Mouse (Mus musculus): ENCODE results near the gene Erbin. TPM values are rescaled to one million over a fixed set of nuclear protein-coding genes. Genes with fewer than 3 reads are reported as not detected.

The Erbin gene
- total and polyA plus RNA-seq, 2 experiments: 4.8 to 57.2 TPM

- TF ChIP-seq CTCF (IDR thresholded peaks at IDR 0.05; ENCODE audit: low read depth, low read length): no peak
- no peak for TF ChIP-seq POLR2A (IDR thresholded peaks at IDR 0.05; ENCODE audit: extremely low read depth, insufficient read depth, low read length)
- Histone ChIP-seq H3K79me2 (ENCODE audit: control insufficient read depth, insufficient read depth, low read length) (peaks cover 9% of the 10 kb centered on the region; the same call in 1 of the 2 replicates), H3K36me3 (ENCODE audit: control insufficient read depth, insufficient read depth, low read length) (peaks cover 5% of the 10 kb centered on the region; the same call in 1 of the 2 replicates), H3K4me1 (ENCODE audit: control insufficient read depth, insufficient read depth, low read length) (peaks cover 6% of the 10 kb centered on the region; the same call in 1 of the 2 replicates), H3K27ac (replicated peaks; ENCODE audit: insufficient read depth, low read depth, low read length) (peak overlapping the region; percentile 99), H3K9ac (ENCODE audit: low read depth, low read length) (peak overlapping the region; percentile 93), H3K27me3 (ENCODE audit: control insufficient read depth, insufficient read depth, low read length) (no peaks in the 10 kb centered on the region), H3K4me3 (ENCODE audit: insufficient read depth, low read depth, low read length) (peak overlapping the region; percentile 94)
- DNase-seq (ENCODE audit: extremely low read depth, low read depth, low spot score): peak; percentile 68
- under 1% methylated on average over 36 of the region's 36 CpGs for WGBS
These were observed 146.8 kb downstream of the Erbin start for GRCm38 (mm10) chr13:103773407-103774118.

- peaks cover 6% of the 10 kb centered on the region; the same call in 1 of the 2 replicates for H3K4me1 ChIP-seq (ENCODE audit: control insufficient read depth, insufficient read depth, low read length)
- no peaks in the 10 kb centered on the region for H3K27me3 ChIP-seq (ENCODE audit: control insufficient read depth, insufficient read depth, low read length)
- no peak overlapping the region for H3K9ac ChIP-seq (ENCODE audit: low read depth, low read length)
- H3K4me3 ChIP-seq (ENCODE audit: insufficient read depth, low read depth, low read length): peak overlapping the region; percentile 94; the same call in 1 of the 2 replicates
- TF ChIP-seq CTCF (IDR thresholded peaks at IDR 0.05; ENCODE audit: low read depth, low read length) (no peak), POLR2A (IDR thresholded peaks at IDR 0.05; ENCODE audit: extremely low read depth, insufficient read depth, low read length) (no peak)
- no peak for DNase-seq (ENCODE audit: extremely low read depth, low read depth, low spot score)
- H3K36me3 ChIP-seq (ENCODE audit: control insufficient read depth, insufficient read depth, low read length): peaks cover 7% of the 10 kb centered on the region; the same call in 1 of the 2 replicates
- no peak overlapping the region for H3K27ac ChIP-seq (replicated peaks; ENCODE audit: insufficient read depth, low read depth, low read length)
- WGBS: 40% methylated on average over 5 of the region's 5 CpGs
- peaks cover 9% of the 10 kb centered on the region; the same call in 1 of the 2 replicates for H3K79me2 ChIP-seq (ENCODE audit: control insufficient read depth, insufficient read depth, low read length)
These were observed 147.4 kb downstream of the Erbin start for GRCm38 (mm10) chr13:103772917-103773316.

GRCm38 (mm10) chr13:103770821-103771220 is 149.5 kb downstream of the Erbin start:
- no peak for TF ChIP-seq CTCF (IDR thresholded peaks at IDR 0.05; ENCODE audit: low read depth, low read length)
- no peak overlapping the region for H3K9ac ChIP-seq (ENCODE audit: low read depth, low read length)
- H3K36me3 ChIP-seq (ENCODE audit: control insufficient read depth, insufficient read depth, low read length): peaks cover 14% of the 10 kb centered on the region
- peaks cover 6% of the 10 kb centered on the region; the same call in 1 of the 2 replicates for H3K4me1 ChIP-seq (ENCODE audit: control insufficient read depth, insufficient read depth, low read length)
- H3K4me3 ChIP-seq (ENCODE audit: insufficient read depth, low read depth, low read length): no peak overlapping the region
- H3K79me2 ChIP-seq (ENCODE audit: control insufficient read depth, insufficient read depth, low read length): peaks cover 9% of the 10 kb centered on the region; the same call in 1 of the 2 replicates
- no peak for DNase-seq (ENCODE audit: extremely low read depth, low read depth, low spot score)
- no peaks in the 10 kb centered on the region for H3K27me3 ChIP-seq (ENCODE audit: control insufficient read depth, insufficient read depth, low read length)
- no peak overlapping the region for H3K27ac ChIP-seq (replicated peaks; ENCODE audit: insufficient read depth, low read depth, low read length)

Other genes with a start within 250 kb of the Erbin start
- 33.1 and 40.1 TPM in 2 replicates for gene Srek1, start 145.9 kb downstream of the Erbin start, total RNA-seq (2014; rRNA removed)
- 12.4 and 16.2 TPM in 2 replicates for gene Srek1, start 145.9 kb downstream of the Erbin start, polyA plus RNA-seq (2012; rRNA removed)
- gene Nln, start 189.1 kb upstream of the Erbin start, total RNA-seq (2014; rRNA removed): 33.9 and 39.0 TPM in 2 replicates
- gene Nln, start 189.1 kb upstream of the Erbin start, polyA plus RNA-seq (2012; rRNA removed): 9.1 and 9.8 TPM in 2 replicates
- 2.1 and 3.2 TPM in 2 replicates for gene Sgtb, start 189.2 kb upstream of the Erbin start, total RNA-seq (2014; rRNA removed)
- gene Sgtb, start 189.2 kb upstream of the Erbin start, polyA plus RNA-seq (2012; rRNA removed): 0.34 and 0.51 TPM in 2 replicates

All from liver, adult 2 months (tissue).